Mouse (Mus musculus): Measurements from ENCODE around the gene Kif9. TPM values are rescaled to one million over a fixed set of nuclear protein-coding genes. Genes with fewer than 3 reads are reported as not detected.

Gene Kif9
- total and polyA plus RNA-seq, 3 experiments: 1.1 to 1.8 (median 1.8) TPM

DNA sequence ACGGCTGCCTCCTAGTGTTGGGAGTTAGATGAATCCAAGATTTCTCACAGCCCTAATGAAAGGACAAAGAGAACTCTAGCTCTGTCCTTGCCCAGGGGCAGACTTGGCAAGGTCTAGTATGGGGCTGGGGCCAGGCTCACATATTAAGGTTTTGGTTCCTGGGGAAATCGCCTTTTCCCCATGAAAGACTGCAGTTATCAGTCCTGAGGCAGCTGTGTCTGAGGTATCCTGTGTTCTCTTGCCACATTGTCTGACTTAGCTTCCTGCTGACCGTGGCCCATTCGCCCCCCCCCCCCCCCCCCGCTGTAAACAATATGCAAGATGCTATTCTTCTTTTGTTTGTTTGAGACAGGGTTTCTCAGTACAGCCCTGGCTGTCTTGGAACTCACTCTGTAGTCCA, 36.7 kb upstream of the Kif9 start:
- H3K27ac ChIP-seq (ENCODE audit: insufficient read depth, low read depth): no peak overlapping the region
- no peaks in the 10 kb centered on the region for H3K9me3 ChIP-seq (replicated peaks; ENCODE audit: low read length)
- H3K79me2 ChIP-seq (replicated peaks; ENCODE audit: control insufficient read depth, extremely low read depth, insufficient read depth, poor library complexity, severe bottlenecking): no peaks in the 10 kb centered on the region
- in situ Hi-C loops (cut with MboI; ENCODE audit: low pct_ligation_motif_present, low pct_unique_long_range_greater_than_20kb, low sequenced_read_pairs) (no loop called here), dilution Hi-C loops (cut with MboI; ENCODE audit: extremely low pct_ligation_motif_present, extremely low pct_unique_long_range_greater_than_20kb, low sequenced_read_pairs) (no loop called here)
- DNase-seq (ENCODE audit: extremely low read depth): no peak
- H3K4me3 ChIP-seq (replicated peaks in 1 of 3; ENCODE audit: low read depth in 2 of 3, low read length in 2 of 3, poor library complexity in 1 of 3): no peak overlapping the region
- TF ChIP-seq POLR2A (IDR thresholded peaks at IDR 0.05; ENCODE audit: low read depth, low read length) (no peak), HCFC1 (IDR thresholded peaks at IDR 0.05; ENCODE audit: low read depth, low read length) (no peak)
- peaks cover 10 to 38% of the 10 kb centered on the region in 2 experiments for H3K36me3 ChIP-seq (replicated peaks in 1 of 2; ENCODE audit: control insufficient read depth in 1 of 2, insufficient read depth in 1 of 2, low read length in 1 of 2)
- no peaks in the 10 kb centered on the region for H3K27me3 ChIP-seq (replicated peaks)
- H3K4me2 ChIP-seq (ENCODE audit: insufficient read depth, low read depth, poor library complexity, severe bottlenecking): no peak overlapping the region
- H3K9ac ChIP-seq (ENCODE audit: insufficient read depth, low read depth): no peak overlapping the region
- peaks cover 12 to 51% of the 10 kb centered on the region in 2 experiments for H3K4me1 ChIP-seq (ENCODE audit: control insufficient read depth in 1 of 2, insufficient read depth in 2 of 2)

DNA sequence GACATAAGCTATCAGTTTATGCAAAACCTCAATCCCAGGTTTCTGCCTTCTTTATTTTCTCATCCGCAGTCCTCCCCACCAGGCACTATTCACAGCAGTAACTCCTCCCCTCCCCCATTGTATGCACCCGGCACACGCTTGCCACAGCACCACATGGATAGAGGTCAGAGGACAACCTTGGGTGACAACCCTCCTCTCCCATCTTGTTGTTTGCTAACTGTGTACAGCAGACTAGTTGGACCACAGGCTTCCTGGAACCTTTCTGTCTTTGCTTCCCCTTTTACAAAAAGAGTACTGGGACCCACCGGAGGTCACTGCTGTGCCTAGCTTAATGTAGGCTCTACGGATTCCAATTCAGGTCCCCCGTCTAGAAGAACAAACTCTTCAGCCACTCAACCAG, 36.2 kb upstream of the Kif9 start:
- dilution Hi-C loops (cut with MboI; ENCODE audit: extremely low pct_ligation_motif_present, extremely low pct_unique_long_range_greater_than_20kb, low sequenced_read_pairs): no loop called here
- H3K4me2 ChIP-seq (ENCODE audit: insufficient read depth, low read depth, poor library complexity, severe bottlenecking): no peak overlapping the region
- no peaks in the 10 kb centered on the region for H3K79me2 ChIP-seq (replicated peaks; ENCODE audit: control insufficient read depth, extremely low read depth, insufficient read depth, poor library complexity, severe bottlenecking)
- peaks cover 10 to 32% of the 10 kb centered on the region in 2 experiments for H3K36me3 ChIP-seq (replicated peaks in 1 of 2; ENCODE audit: control insufficient read depth in 1 of 2, insufficient read depth in 1 of 2, low read length in 1 of 2)
- H3K27ac ChIP-seq (ENCODE audit: insufficient read depth, low read depth): no peak overlapping the region
- DNase-seq (ENCODE audit: extremely low read depth): no peak
- peaks cover 9 to 46% of the 10 kb centered on the region in 2 experiments for H3K4me1 ChIP-seq (ENCODE audit: control insufficient read depth in 1 of 2, insufficient read depth in 2 of 2)
- no peak overlapping the region for H3K9ac ChIP-seq (ENCODE audit: insufficient read depth, low read depth)
- in situ Hi-C loops (cut with MboI; ENCODE audit: low pct_ligation_motif_present, low pct_unique_long_range_greater_than_20kb, low sequenced_read_pairs): no loop called here
- no peaks in the 10 kb centered on the region for H3K9me3 ChIP-seq (replicated peaks; ENCODE audit: low read length)
- no peaks in the 10 kb centered on the region for H3K27me3 ChIP-seq (replicated peaks)
- TF ChIP-seq SMC3 (IDR thresholded peaks at IDR 0.05; ENCODE audit: low read depth, low read length) (no peak), MAX (IDR thresholded peaks at IDR 0.05; ENCODE audit: low read length) (no peak), RCOR1 (conservative IDR thresholded peaks at IDR 0.05; ENCODE audit: low read depth, low read length) (no peak), CHD1 (IDR thresholded peaks at IDR 0.05; ENCODE audit: low read depth, low read length) (no peak)
- H3K4me3 ChIP-seq (replicated peaks in 1 of 3; ENCODE audit: low read depth in 2 of 3, low read length in 2 of 3, poor library complexity in 1 of 3): no peak overlapping the region

DNA sequence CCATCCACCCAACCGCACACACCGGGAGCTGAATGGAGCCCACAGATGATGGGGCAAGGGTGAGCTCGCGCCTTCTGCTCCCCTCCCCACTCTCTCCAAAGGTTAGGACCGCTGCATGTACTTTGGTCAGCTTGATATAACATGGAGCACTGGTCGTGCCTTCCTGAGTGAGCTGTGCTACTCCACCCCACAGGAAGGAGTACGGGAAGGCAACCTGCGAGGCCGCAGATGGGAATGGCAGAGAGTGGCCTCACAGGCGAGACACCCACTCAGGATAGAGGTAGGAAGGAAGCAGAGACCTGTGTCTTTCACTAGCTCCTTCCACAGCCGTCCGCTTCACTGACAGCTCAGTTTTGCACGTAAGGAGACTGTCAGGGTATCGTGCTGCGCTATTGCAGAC, 28.4 kb upstream of the Kif9 start:
- Histone ChIP-seq H3K4me1 (ENCODE audit: control insufficient read depth in 1 of 2, insufficient read depth in 2 of 2) (peaks cover 5 to 15% of the 10 kb centered on the region in 2 experiments), H3K27me3 (replicated peaks) (no peaks in the 10 kb centered on the region), H3K79me2 (replicated peaks; ENCODE audit: control insufficient read depth, extremely low read depth, insufficient read depth, poor library complexity, severe bottlenecking) (no peaks in the 10 kb centered on the region), H3K27ac (ENCODE audit: insufficient read depth, low read depth) (no peak overlapping the region), H3K4me3 (replicated peaks in 1 of 3; ENCODE audit: low read depth in 2 of 3, low read length in 2 of 3, poor library complexity in 1 of 3) (no peak overlapping the region), H3K4me2 (ENCODE audit: insufficient read depth, low read depth, poor library complexity, severe bottlenecking) (no peak overlapping the region), H3K9me3 (replicated peaks; ENCODE audit: low read length) (peaks cover 6% of the 10 kb centered on the region), H3K9ac (ENCODE audit: insufficient read depth, low read depth) (no peak overlapping the region), H3K36me3 (replicated peaks in 1 of 2; ENCODE audit: control insufficient read depth in 1 of 2, insufficient read depth in 1 of 2, low read length in 1 of 2) (peaks cover 19 to 43% of the 10 kb centered on the region in 2 experiments)
- DNase-seq (ENCODE audit: extremely low read depth): no peak
- TF ChIP-seq CTCF (conservative IDR thresholded peaks at IDR 0.05 in 1 of 2, IDR thresholded peaks at IDR 0.05 in 1 of 2; ENCODE audit: low read depth in 2 of 2, low read length in 2 of 2): no peak
- TF ChIP-seq USF2 (conservative IDR thresholded peaks at IDR 0.05; ENCODE audit: low read depth, low read length): no peak
- TF ChIP-seq KAT2A (IDR thresholded peaks at IDR 0.05; ENCODE audit: insufficient replicate concordance, low read length): no peak
- no peak for TF ChIP-seq MAZ (IDR thresholded peaks at IDR 0.05; ENCODE audit: low read depth, low read length)
- no peak for TF ChIP-seq CHD2 (IDR thresholded peaks at IDR 0.05; ENCODE audit: low read length)
- no peak for TF ChIP-seq E2F4 (IDR thresholded peaks at IDR 0.05; ENCODE audit: insufficient replicate concordance, low read depth, low read length)
- TF ChIP-seq IRF4 (IDR thresholded peaks at IDR 0.05; ENCODE audit: low read depth, low read length): no peak
- TF ChIP-seq MAX (IDR thresholded peaks at IDR 0.05; ENCODE audit: low read length): no peak
- TF ChIP-seq MAFK (IDR thresholded peaks at IDR 0.05; ENCODE audit: insufficient replicate concordance, low read length): no peak
- no peak for TF ChIP-seq CHD1 (IDR thresholded peaks at IDR 0.05; ENCODE audit: low read depth, low read length)
- in situ Hi-C loops (cut with MboI; ENCODE audit: low pct_ligation_motif_present, low pct_unique_long_range_greater_than_20kb, low sequenced_read_pairs) (no loop called here), dilution Hi-C loops (cut with MboI; ENCODE audit: extremely low pct_ligation_motif_present, extremely low pct_unique_long_range_greater_than_20kb, low sequenced_read_pairs) (no loop called here)

Measured in CH12.LX (cell line).